In genomic region chr4:33405723-33406293, GRCm38 (mm10) we compare ENCODE assay signal across 21 mouse cellular contexts.
DNase-seq lines count a peak whose midpoint lies in the region; ATAC-seq and TF ChIP-seq lines count a peak whose summit lies in the region.
"Had no signal": no experiment of that assay in that cellular context is flagged by ENCODE, and none has a peak within 500 bp of the region (broad histone marks: within the 10 kb centered on the region; RNA-seq: fewer than 3 reads in every experiment).

No protein-coding gene starts in this region.

- no peak overlapping the region for H3K4me3 ChIP-seq in kidney, embryonic 15.5 days (replicated peaks)
- no peak overlapping the region for H3K4me3 ChIP-seq in kidney, postnatal 0 days (replicated peaks; ENCODE audit: low read depth, low read length)
- H3K4me3 ChIP-seq: embryonic facial prominence, embryonic 13.5 days; embryonic facial prominence, embryonic 15.5 days; erythroblast, embryonic 14.5 days; forebrain, embryonic 10.5 days; forebrain, embryonic 12.5 days had no signal

- TF ChIP-seq CTCF in kidney, postnatal 0 days (IDR thresholded peaks at IDR 0.05; ENCODE audit: low read depth) = no peak

- WGBS in kidney, embryonic 15.5 days = 36% methylated on average over 2 of the region's 2 CpGs
- WGBS in kidney, postnatal 0 days = 31% methylated on average over 2 of the region's 2 CpGs

- no peak overlapping the region for H3K27ac ChIP-seq in kidney, embryonic 15.5 days
- no peak overlapping the region for H3K27ac ChIP-seq in kidney, postnatal 0 days
- H3K27ac ChIP-seq: embryonic facial prominence, embryonic 13.5 days; embryonic facial prominence, embryonic 15.5 days; forebrain, embryonic 10.5 days; forebrain, embryonic 12.5 days had no signal

- DNase-seq in kidney, adult 8-10 months = no peak
- peak; percentile 78 for DNase-seq in kidney, postnatal 0 days (ENCODE audit: low spot score)
- DNase-seq in kidney, adult 18-20 months = no peak
- DNase-seq: adrenal gland, adult 2 months; adrenal gland, postnatal 10 days; adrenal gland, postnatal 25 days; cerebellum, adult 11 months; cerebellum, adult 18-20 months; cerebellum, adult 8-10 months; cerebellum, adult 9-11 months; cerebellum, postnatal 14 days; cerebellum, postnatal 36 days; embryo, embryonic 11 days had no signal

- no peaks in the 10 kb centered on the region; the same call in 1 of the 2 replicates for H3K36me3 ChIP-seq in kidney, embryonic 15.5 days
- H3K36me3 ChIP-seq in kidney, postnatal 0 days (ENCODE audit: insufficient read depth, low read length) = no peaks in the 10 kb centered on the region
- H3K36me3 ChIP-seq: embryonic facial prominence, embryonic 13.5 days; embryonic facial prominence, embryonic 15.5 days; forebrain, embryonic 10.5 days; forebrain, embryonic 12.5 days had no signal

- ATAC-seq in kidney, embryonic 15.5 days (replicated peaks; ENCODE audit: low FRiP score) = 0 out of 2 replicates have a peak, but pooled peaks have one; percentile 52
- ATAC-seq in kidney, postnatal 0 days (replicated peaks; ENCODE audit: low FRiP score, low read depth) = no peak
- ATAC-seq: forebrain, embryonic 14.5 days; forebrain, embryonic 16.5 days had no signal

- H3K4me2 ChIP-seq in kidney, embryonic 15.5 days = no peak overlapping the region
- H3K4me2 ChIP-seq in kidney, postnatal 0 days (ENCODE audit: low read length) = no peak overlapping the region
- H3K4me2 ChIP-seq: embryonic facial prominence, embryonic 13.5 days; embryonic facial prominence, embryonic 15.5 days; forebrain, embryonic 12.5 days had no signal

- no peaks in the 10 kb centered on the region for H3K27me3 ChIP-seq in kidney, embryonic 15.5 days
- H3K27me3 ChIP-seq in kidney, postnatal 0 days (ENCODE audit: insufficient read depth, low read length) = no peaks in the 10 kb centered on the region
- H3K27me3 ChIP-seq: embryonic facial prominence, embryonic 13.5 days; embryonic facial prominence, embryonic 15.5 days; forebrain, embryonic 12.5 days had no signal

- no peak overlapping the region for H3K9ac ChIP-seq in kidney, embryonic 15.5 days
- no peak overlapping the region for H3K9ac ChIP-seq in kidney, postnatal 0 days (ENCODE audit: low read depth, low read length)
- H3K9ac ChIP-seq: embryonic facial prominence, embryonic 13.5 days; embryonic facial prominence, embryonic 15.5 days; forebrain, embryonic 12.5 days had no signal

- no peaks in the 10 kb centered on the region for H3K9me3 ChIP-seq in kidney, embryonic 15.5 days (replicated peaks)
- H3K9me3 ChIP-seq in kidney, postnatal 0 days (replicated peaks; ENCODE audit: low read length) = no peaks in the 10 kb centered on the region
- H3K9me3 ChIP-seq: embryonic facial prominence, embryonic 13.5 days; embryonic facial prominence, embryonic 15.5 days; forebrain, embryonic 10.5 days; forebrain, embryonic 12.5 days had no signal

- no peaks in the 10 kb centered on the region for H3K4me1 ChIP-seq in kidney, embryonic 15.5 days
- no peaks in the 10 kb centered on the region for H3K4me1 ChIP-seq in kidney, postnatal 0 days (replicated peaks; ENCODE audit: insufficient read depth, low read length)
- H3K4me1 ChIP-seq: embryonic facial prominence, embryonic 15.5 days; forebrain, embryonic 10.5 days; forebrain, embryonic 12.5 days had no signal
